Comparison of ENCODE assay signal across 8 mouse cellular contexts in genomic region chr12:73790571-73791108, GRCm38 (mm10).
DNase-seq lines count a peak whose midpoint lies in the region; ATAC-seq lines count a peak whose summit lies in the region.

No protein-coding gene starts in this region.

- H3K4me2 ChIP-seq in heart, embryonic 11.5 days, result peak overlapping the region; percentile 35

- no peaks in the 10 kb centered on the region for H3K36me3 ChIP-seq in heart, embryonic 11.5 days (ENCODE audit: control insufficient read depth, insufficient read depth, low read length)

- 15% methylated on average over 5 of the region's 5 CpGs for WGBS in heart, embryonic 11.5 days (ENCODE audit: insufficient replicate concordance)

- H3K9ac ChIP-seq in heart, embryonic 11.5 days (ENCODE audit: low read depth, low read length), result 0 out of 2 replicates have a peak overlapping the region, but pooled peaks have one; percentile 40

- H3K4me3 ChIP-seq in heart, embryonic 11.5 days (ENCODE audit: low read depth, low read length), result no peak overlapping the region

- no peak for ATAC-seq in heart, embryonic 11.5 days (replicated peaks; ENCODE audit: insufficient number of reproducible peaks, low FRiP score, low TSS enrichment)

- intact Hi-C loops in left cerebral cortex, postnatal 36 days (cut with DNase I), result loop anchor here (5.0 kb wide), 1 partner anchor 117 kb away; no protein-coding TSS in a partner anchor

- H3K27ac ChIP-seq in heart, embryonic 11.5 days (ENCODE audit: low read depth, low read length), result peak overlapping the region; percentile 78

- no peaks in the 10 kb centered on the region for H3K27me3 ChIP-seq in heart, embryonic 11.5 days (ENCODE audit: control insufficient read depth, insufficient read depth, low read length)

- H3K9me3 ChIP-seq in heart, embryonic 11.5 days (replicated peaks; ENCODE audit: control insufficient read depth, low read length), result no peaks in the 10 kb centered on the region

- peaks cover 56% of the 10 kb centered on the region for H3K4me1 ChIP-seq in heart, embryonic 11.5 days (ENCODE audit: control insufficient read depth, insufficient read depth, low read length)

- peak; percentile 97 for DNase-seq in 3T3-L1 (ENCODE audit: low read depth, low spot score)
- peak; percentile 54 for DNase-seq in adrenal gland, postnatal 14 days
- DNase-seq in kidney, postnatal 10 days, result peak; percentile 61
- DNase-seq in left cerebral cortex, adult 18-20 months (ENCODE audit: low spot score in 2 of 2), result no peak
- DNase-seq in left cerebral cortex, postnatal 36 days (ENCODE audit: low spot score in 2 of 2), result no peak
- DNase-seq in urinary bladder, postnatal 4 days (ENCODE audit: low spot score in 2 of 2), result no peak
- no peak for DNase-seq in thymus, postnatal 0 days (ENCODE audit: low spot score)

Comparison
In these comparisons a context has a peak if more than half of its experiments do, and no peak if none do; other contexts are left out.
1. DNase-seq: peak in 3T3-L1 (single experiment), adrenal gland, postnatal 14 days (single experiment) and kidney, postnatal 10 days (single experiment); none in left cerebral cortex, adult 18-20 months (0 of 2), left cerebral cortex, postnatal 36 days (0 of 2), urinary bladder, postnatal 4 days (0 of 2) and thymus, postnatal 0 days (single experiment).